Comparison of ENCODE assay signal across 20 mouse cellular contexts in genomic region chr1:88909314-88909713, GRCm38 (mm10).
A peak's percentile ranks its signal among the peaks of the same experiment; 100 is the strongest.
DNase-seq lines count a peak whose midpoint lies in the region; ATAC-seq lines count a peak whose summit lies in the region.
"Had no signal": no experiment of that assay in that cellular context is flagged by ENCODE, and none has a peak within 500 bp of the region (broad histone marks: within the 10 kb centered on the region; RNA-seq: fewer than 3 reads in every experiment).

No protein-coding gene starts in this region.

- no peak overlapping the region for H3K4me3 ChIP-seq in forebrain, embryonic 15.5 days
- no peak overlapping the region for H3K4me3 ChIP-seq in forebrain, embryonic 10.5 days
- no peak overlapping the region for H3K4me3 ChIP-seq in hindbrain, embryonic 15.5 days
- no peak overlapping the region for H3K4me3 ChIP-seq in hindbrain, embryonic 12.5 days
- no peak overlapping the region for H3K4me3 ChIP-seq in midbrain, embryonic 14.5 days (replicated peaks; ENCODE audit: low read depth, low read length)
- H3K4me3 ChIP-seq in midbrain, embryonic 10.5 days = no peak overlapping the region
- H3K4me3 ChIP-seq: embryonic facial prominence, embryonic 10.5 days; heart, embryonic 13.5 days had no signal

- H3K9ac ChIP-seq in forebrain, embryonic 15.5 days (replicated peaks) = no peak overlapping the region
- H3K9ac ChIP-seq in hindbrain, embryonic 15.5 days = no peak overlapping the region
- H3K9ac ChIP-seq in hindbrain, embryonic 12.5 days = no peak overlapping the region
- H3K9ac ChIP-seq in midbrain, embryonic 14.5 days (replicated peaks; ENCODE audit: low read length) = no peak overlapping the region
- H3K9ac ChIP-seq: heart, embryonic 13.5 days had no signal

- no peaks in the 10 kb centered on the region for H3K9me3 ChIP-seq in forebrain, embryonic 15.5 days
- H3K9me3 ChIP-seq in forebrain, embryonic 10.5 days = peaks cover 4% of the 10 kb centered on the region; the same call in 1 of the 2 replicates
- no peaks in the 10 kb centered on the region for H3K9me3 ChIP-seq in hindbrain, embryonic 15.5 days
- H3K9me3 ChIP-seq in hindbrain, embryonic 12.5 days (replicated peaks) = no peaks in the 10 kb centered on the region; the same call in 1 of the 2 replicates
- H3K9me3 ChIP-seq in midbrain, embryonic 14.5 days (ENCODE audit: control insufficient read depth, low read length) = no peaks in the 10 kb centered on the region; the same call in 1 of the 2 replicates
- H3K9me3 ChIP-seq in midbrain, embryonic 10.5 days (replicated peaks) = peaks cover 6% of the 10 kb centered on the region; the same call in 1 of the 2 replicates

- peaks cover 18% of the 10 kb centered on the region for H3K4me1 ChIP-seq in forebrain, embryonic 15.5 days
- peaks cover 13% of the 10 kb centered on the region; the same call in 1 of the 2 replicates for H3K4me1 ChIP-seq in forebrain, embryonic 10.5 days
- H3K4me1 ChIP-seq in hindbrain, embryonic 15.5 days (replicated peaks) = peaks cover 20% of the 10 kb centered on the region
- peaks cover 9% of the 10 kb centered on the region; the same call in 1 of the 2 replicates for H3K4me1 ChIP-seq in hindbrain, embryonic 12.5 days
- peaks cover 17% of the 10 kb centered on the region for H3K4me1 ChIP-seq in midbrain, embryonic 14.5 days (ENCODE audit: control insufficient read depth, insufficient read depth, low read length)
- H3K4me1 ChIP-seq in midbrain, embryonic 10.5 days = peaks cover 16% of the 10 kb centered on the region
- H3K4me1 ChIP-seq: heart, embryonic 13.5 days had no signal

- no peak for DNase-seq in forebrain, embryonic 10.5 days (ENCODE audit: extremely low spot score, low spot score)
- no peak for DNase-seq in midbrain, embryonic 14.5 days
- no peak for DNase-seq in midbrain, embryonic 10.5 days (ENCODE audit: low spot score)
- DNase-seq in cerebellum, postnatal 36 days = no peak
- no peak for DNase-seq in layer of hippocampus, postnatal 36 days
- DNase-seq: adrenal gland, postnatal 14 days; B cell, adult 2 months; cerebellum, adult 18-20 months; cerebellum, adult 9-11 months; gastrocnemius, postnatal 36 days; heart, postnatal 36 days had no signal

- H3K27me3 ChIP-seq in forebrain, embryonic 15.5 days = no peaks in the 10 kb centered on the region
- H3K27me3 ChIP-seq in forebrain, embryonic 10.5 days (ENCODE audit: poor library complexity, severe bottlenecking) = no peaks in the 10 kb centered on the region
- no peaks in the 10 kb centered on the region for H3K27me3 ChIP-seq in hindbrain, embryonic 15.5 days
- no peaks in the 10 kb centered on the region for H3K27me3 ChIP-seq in hindbrain, embryonic 12.5 days
- H3K27me3 ChIP-seq in midbrain, embryonic 14.5 days (ENCODE audit: control insufficient read depth, insufficient read depth, low read length) = no peaks in the 10 kb centered on the region
- no peaks in the 10 kb centered on the region for H3K27me3 ChIP-seq in midbrain, embryonic 10.5 days (ENCODE audit: low read depth, poor library complexity, severe bottlenecking)
- H3K27me3 ChIP-seq: heart, embryonic 13.5 days; Patski had no signal

- no peak for ATAC-seq in forebrain, embryonic 15.5 days (replicated peaks)
- ATAC-seq in hindbrain, embryonic 15.5 days (ENCODE audit: low FRiP score, low read depth) = no peak
- no peak for ATAC-seq in hindbrain, embryonic 12.5 days (ENCODE audit: low FRiP score)
- no peak for ATAC-seq in midbrain, embryonic 14.5 days (ENCODE audit: low FRiP score, low TSS enrichment)
- ATAC-seq: activated CD4-positive, CD25-positive, alpha-beta regulatory T cell, adult 4 months; CD4-positive, CD25-positive, alpha-beta regulatory T cell, adult 4 months; intestine, embryonic 16.5 days; Patski had no signal

- no peaks in the 10 kb centered on the region for H3K36me3 ChIP-seq in forebrain, embryonic 15.5 days
- H3K36me3 ChIP-seq in forebrain, embryonic 10.5 days (replicated peaks) = no peaks in the 10 kb centered on the region
- H3K36me3 ChIP-seq in hindbrain, embryonic 15.5 days = no peaks in the 10 kb centered on the region
- H3K36me3 ChIP-seq in hindbrain, embryonic 12.5 days = no peaks in the 10 kb centered on the region
- H3K36me3 ChIP-seq in midbrain, embryonic 14.5 days (ENCODE audit: control insufficient read depth, insufficient read depth, low read length) = no peaks in the 10 kb centered on the region
- H3K36me3 ChIP-seq in midbrain, embryonic 10.5 days = no peaks in the 10 kb centered on the region
- H3K36me3 ChIP-seq: embryonic facial prominence, embryonic 10.5 days; heart, embryonic 13.5 days had no signal

- no peak overlapping the region for H3K4me2 ChIP-seq in forebrain, embryonic 15.5 days (replicated peaks)
- H3K4me2 ChIP-seq in hindbrain, embryonic 15.5 days = no peak overlapping the region
- no peak overlapping the region for H3K4me2 ChIP-seq in hindbrain, embryonic 12.5 days (replicated peaks)
- H3K4me2 ChIP-seq in midbrain, embryonic 14.5 days (ENCODE audit: low read length) = no peak overlapping the region
- H3K4me2 ChIP-seq: heart, embryonic 13.5 days had no signal

- WGBS in forebrain, embryonic 15.5 days = 58% methylated on average over 4 of the region's 4 CpGs
- 85% methylated on average over 4 of the region's 4 CpGs for WGBS in forebrain, embryonic 10.5 days
- WGBS in hindbrain, embryonic 15.5 days = 59% methylated on average over 4 of the region's 4 CpGs
- 73% methylated on average over 4 of the region's 4 CpGs for WGBS in hindbrain, embryonic 12.5 days
- 61% methylated on average over 4 of the region's 4 CpGs for WGBS in midbrain, embryonic 14.5 days
- 78% methylated on average over 4 of the region's 4 CpGs for WGBS in midbrain, embryonic 10.5 days

- H3K27ac ChIP-seq in forebrain, embryonic 15.5 days (replicated peaks) = peak overlapping the region; percentile 65
- H3K27ac ChIP-seq in forebrain, embryonic 10.5 days = no peak overlapping the region
- H3K27ac ChIP-seq in hindbrain, embryonic 15.5 days (replicated peaks) = peak overlapping the region; percentile 59; the same call in 1 of the 2 replicates
- no peak overlapping the region for H3K27ac ChIP-seq in hindbrain, embryonic 12.5 days
- peak overlapping the region; percentile 45 for H3K27ac ChIP-seq in midbrain, embryonic 14.5 days (replicated peaks; ENCODE audit: low read depth, low read length)
- H3K27ac ChIP-seq in midbrain, embryonic 10.5 days (replicated peaks) = no peak overlapping the region
- H3K27ac ChIP-seq: embryonic facial prominence, embryonic 10.5 days; heart, embryonic 13.5 days had no signal

Comparison
In these comparisons a context has a peak if more than half of its experiments do, and no peak if none do; other contexts are left out.
1. H3K27ac ChIP-seq: peak in forebrain, embryonic 15.5 days (single experiment), hindbrain, embryonic 15.5 days (single experiment) and midbrain, embryonic 14.5 days (single experiment); none in forebrain, embryonic 10.5 days (single experiment), hindbrain, embryonic 12.5 days (single experiment) and midbrain, embryonic 10.5 days (single experiment).